Mouse (Mus musculus) neural tube, embryonic 15.5 days (tissue): ENCODE results near the gene Zfp74. TPM values are rescaled to one million over a fixed set of nuclear protein-coding genes. Genes with fewer than 3 reads are reported as not detected.

Source experiments
- ATAC-seq: fragments of 200-750 bp; cut with Nextera tagmentation; 2 replicates; pipeline ENCODE4 v1.8.0; 2017; ENCODE audit warnings: mild to moderate bottlenecking, moderate TSS enrichment, moderate library complexity; ENCODE audit not compliant: low FRiP score
- H3K27ac ChIP-seq: fragments of 300-500 bp; sonication (generic); replicated peaks from 2 replicates; pipeline ENCODE4 v1.5.1; 2015; ENCODE audit warnings: mild to moderate bottlenecking, inconsistent platforms
- H3K27me3 ChIP-seq: fragments of 300-500 bp; sonication (generic); replicated peaks from 2 replicates; pipeline ENCODE4 v1.6.1; 2015; ENCODE audit warnings: inconsistent platforms
- H3K36me3 ChIP-seq: fragments of 300-500 bp; sonication (generic); 2 replicates; pipeline ENCODE4 v1.6.1; 2015; ENCODE audit warnings: inconsistent platforms
- H3K4me1 ChIP-seq: fragments of 300-500 bp; sonication (generic); 2 replicates; pipeline ENCODE4 v1.6.1; 2015; ENCODE audit warnings: inconsistent platforms
- H3K4me2 ChIP-seq: fragments of 300-500 bp; sonication (generic); 2 replicates; pipeline ENCODE4 v1.6.1; 2015; ENCODE audit warnings: inconsistent platforms, mild to moderate bottlenecking, moderate library complexity
- H3K4me3 ChIP-seq: fragments of 300-500 bp; sonication (generic); replicated peaks from 2 replicates; pipeline ENCODE4 v1.5.1; 2015; ENCODE audit warnings: mild to moderate bottlenecking, inconsistent platforms
- H3K9ac ChIP-seq: fragments of 300-500 bp; sonication (generic); replicated peaks from 2 replicates; pipeline ENCODE4 v1.6.1; 2015; ENCODE audit warnings: mild to moderate bottlenecking, inconsistent platforms
- H3K9me3 ChIP-seq: fragments of 300-500 bp; sonication (generic); replicated peaks from 2 replicates; pipeline ENCODE4 v1.6.1; 2016; ENCODE audit warnings: inconsistent platforms
- WGBS: fragments of 180-500 bp; shearing (Covaris S2); methylation state at CpG from one replicate; pipeline ENCODE4 v1.1.7; 2015; ENCODE audit warnings: mixed read lengths; 5-methylcytosine and 5-hydroxymethylcytosine counted together
- polyA plus RNA-seq: library from polyadenylated mRNA; unstranded; fragments of >200 nt; fragmentation: Nextera tagmentation; extraction: Ambion mirVana; gene quantifications from 2 replicates; pipeline ENCODE4 v1.2.1, GENCODE M21; 2015

Zfp74 gene
- polyA plus RNA-seq, 1 experiment from 2014 or later = 20.2 TPM

DNA sequence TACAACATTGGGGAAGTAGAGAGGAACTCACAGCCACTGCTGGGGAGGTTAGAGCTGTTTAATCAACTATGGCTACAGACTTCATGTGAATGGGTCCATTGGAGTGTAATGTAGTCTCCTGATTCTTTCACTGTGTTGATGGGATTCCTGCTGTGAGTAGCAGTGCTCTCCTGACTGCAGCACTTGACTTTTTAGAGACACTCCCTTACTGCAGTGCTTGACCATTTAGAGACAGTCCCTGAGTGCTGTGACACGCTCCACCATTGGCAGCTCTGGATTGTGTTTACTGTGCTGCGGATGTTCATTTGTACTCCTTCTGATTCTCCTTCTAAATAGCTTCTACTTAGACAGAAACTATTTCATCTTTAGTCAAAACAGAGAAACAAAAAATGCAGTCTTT lies 11.1 kb downstream of the Zfp74 start:
- ATAC-seq = no peak
- no peaks in the 10 kb centered on the region for H3K4me1 ChIP-seq
- no peaks in the 10 kb centered on the region for H3K27me3 ChIP-seq
- H3K4me3 ChIP-seq = no peak overlapping the region
- H3K36me3 ChIP-seq = peaks cover 23% of the 10 kb centered on the region
- 42% methylated on average over 2 of the region's 2 CpGs for WGBS
- H3K27ac ChIP-seq = no peak overlapping the region
- no peak overlapping the region for H3K4me2 ChIP-seq
- no peak overlapping the region for H3K9ac ChIP-seq
- no peaks in the 10 kb centered on the region for H3K9me3 ChIP-seq

DNA sequence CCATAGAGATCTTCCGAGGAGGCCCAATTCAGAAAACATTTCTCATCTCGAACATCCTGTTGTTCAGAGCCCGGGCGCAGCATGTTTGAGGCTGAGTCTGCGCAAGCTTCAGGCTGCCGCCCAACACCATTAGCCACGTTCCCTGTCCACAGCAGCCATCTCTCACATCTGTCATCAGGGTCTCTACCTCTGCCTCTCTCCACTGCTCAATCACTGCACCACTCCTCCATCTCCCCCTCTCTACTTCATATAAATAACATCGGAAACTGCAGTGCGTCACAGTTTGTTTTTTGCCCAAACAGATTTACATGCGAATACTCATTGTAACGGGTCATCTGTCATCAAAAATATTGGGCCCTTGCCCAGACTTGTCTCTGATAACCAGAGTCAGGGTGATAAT lies 12.9 kb downstream of the Zfp74 start:
- Histone ChIP-seq H3K36me3 (peaks cover 36% of the 10 kb centered on the region), H3K27ac (no peak overlapping the region)
- ATAC-seq = no peak

DNA sequence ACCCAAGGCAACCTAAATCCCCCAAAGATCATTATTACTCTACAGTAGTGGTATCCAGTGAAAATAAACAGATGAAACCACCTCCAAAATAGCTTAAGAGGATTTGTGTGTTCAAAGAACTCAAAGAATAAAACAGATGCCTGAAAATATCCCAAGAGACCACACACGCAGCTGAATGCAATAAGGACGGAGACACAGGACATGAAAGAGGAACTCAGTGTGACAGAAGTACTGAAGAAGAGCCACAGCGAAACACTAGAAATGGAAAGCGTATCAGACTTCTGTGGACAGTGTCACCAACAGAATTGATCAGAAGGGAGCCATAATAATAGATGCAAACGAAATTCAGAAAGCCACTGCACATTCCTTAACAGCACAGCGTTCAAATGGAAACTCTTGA lies 15.0 kb downstream of the Zfp74 start:
- Histone ChIP-seq H3K4me2 (no peak overlapping the region), H3K4me1 (no peaks in the 10 kb centered on the region), H3K27ac (no peak overlapping the region), H3K4me3 (no peak overlapping the region), H3K9me3 (no peaks in the 10 kb centered on the region), H3K36me3 (peaks cover 58% of the 10 kb centered on the region), H3K27me3 (no peaks in the 10 kb centered on the region), H3K9ac (no peak overlapping the region)
- 77% methylated on average over 6 of the region's 6 CpGs for WGBS
- no peak for ATAC-seq

More for the DNA sequence above, 12.9 kb downstream of the Zfp74 start:
- Histone ChIP-seq H3K4me1 (no peaks in the 10 kb centered on the region), H3K9me3 (no peaks in the 10 kb centered on the region), H3K9ac (no peak overlapping the region), H3K27me3 (no peaks in the 10 kb centered on the region), H3K4me3 (no peak overlapping the region), H3K4me2 (no peak overlapping the region)
- 90% methylated on average over 11 of the region's 11 CpGs for WGBS

DNA sequence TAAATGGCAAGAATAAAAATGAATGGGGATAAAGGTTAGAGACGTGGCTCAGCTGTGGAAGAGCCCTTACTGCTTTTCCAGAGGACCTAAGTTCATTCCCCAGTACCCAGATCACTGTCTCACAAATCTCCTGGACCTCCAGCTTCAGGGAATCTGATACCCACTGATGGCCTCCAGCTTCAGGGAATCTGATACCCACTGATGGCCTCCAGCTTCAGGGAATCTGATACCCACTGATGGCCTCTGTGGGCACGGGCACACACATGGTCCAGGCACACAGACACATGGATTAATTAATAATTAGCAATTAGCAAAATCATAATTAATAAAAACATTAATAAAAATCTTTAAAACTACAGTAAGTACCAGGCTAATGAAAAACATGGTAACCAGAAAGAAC lies 31.1 kb downstream of the Zfp74 start:
- Histone ChIP-seq H3K9ac (no peak overlapping the region), H3K4me3 (no peak overlapping the region), H3K27ac (no peak overlapping the region), H3K27me3 (no peaks in the 10 kb centered on the region), H3K36me3 (no peaks in the 10 kb centered on the region), H3K4me1 (no peaks in the 10 kb centered on the region), H3K9me3 (no peaks in the 10 kb centered on the region), H3K4me2 (no peak overlapping the region)
- WGBS = 69% methylated on average over 2 of the region's 2 CpGs
- ATAC-seq = no peak

DNA sequence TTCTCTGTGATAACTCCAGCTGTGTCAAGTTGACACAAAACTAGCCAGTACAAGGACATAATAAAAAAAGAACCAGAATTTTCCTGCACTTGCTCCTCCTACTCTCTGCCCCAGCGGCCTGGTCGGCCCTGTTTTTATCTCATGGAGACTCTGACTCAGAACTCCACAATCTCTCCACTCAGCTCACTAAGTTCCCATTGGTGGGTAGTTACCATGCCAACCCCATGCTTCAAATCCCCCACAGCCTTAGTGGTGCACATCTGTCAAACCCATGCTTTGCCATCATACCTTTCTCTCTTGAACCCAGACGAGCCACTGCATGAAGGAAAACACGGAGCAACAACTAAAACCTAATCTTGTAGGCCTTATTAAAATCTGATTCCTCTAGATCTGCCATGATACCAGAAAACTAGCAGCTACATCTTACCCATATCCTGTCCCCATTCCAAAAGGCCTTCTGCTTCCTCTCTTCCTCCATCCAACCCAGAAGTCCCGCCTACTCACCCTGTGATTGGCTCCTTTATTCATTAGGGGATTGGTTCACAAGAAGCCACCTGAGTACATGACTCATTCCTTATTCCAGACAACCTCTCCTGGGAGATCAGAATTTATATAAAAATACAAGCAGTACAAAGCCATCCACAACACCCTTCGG lies 32.3 kb downstream of the Zfp74 start:
- no peak for ATAC-seq
- Histone ChIP-seq H3K27ac (no peak overlapping the region), H3K9ac (no peak overlapping the region), H3K4me1 (no peaks in the 10 kb centered on the region), H3K9me3 (no peaks in the 10 kb centered on the region), H3K36me3 (peaks cover 10% of the 10 kb centered on the region), H3K27me3 (no peaks in the 10 kb centered on the region), H3K4me2 (no peak overlapping the region), H3K4me3 (no peak overlapping the region)
- WGBS = 86% methylated on average over 6 of the region's 6 CpGs

DNA sequence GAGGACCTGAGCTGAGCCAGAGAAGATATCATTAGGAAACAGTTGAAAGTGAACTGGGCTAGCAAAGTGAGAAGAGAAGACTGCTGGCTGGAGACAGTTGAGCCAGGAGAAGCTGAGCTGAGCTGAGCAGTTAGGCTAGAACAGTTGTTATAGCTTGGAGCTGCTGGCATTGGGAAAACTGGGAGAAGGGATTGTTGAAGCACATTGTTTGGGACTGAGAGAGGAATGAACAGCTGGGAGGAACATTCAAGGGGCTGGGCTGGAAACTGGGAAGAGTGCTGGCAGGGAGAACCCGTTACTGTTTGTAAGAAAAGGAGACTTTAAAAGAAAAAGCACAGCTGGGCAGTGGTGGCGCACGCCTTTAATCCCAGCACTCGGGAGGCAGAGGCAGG lies 35.8 kb downstream of the Zfp74 start:
- no peak overlapping the region for H3K27ac ChIP-seq

DNA sequence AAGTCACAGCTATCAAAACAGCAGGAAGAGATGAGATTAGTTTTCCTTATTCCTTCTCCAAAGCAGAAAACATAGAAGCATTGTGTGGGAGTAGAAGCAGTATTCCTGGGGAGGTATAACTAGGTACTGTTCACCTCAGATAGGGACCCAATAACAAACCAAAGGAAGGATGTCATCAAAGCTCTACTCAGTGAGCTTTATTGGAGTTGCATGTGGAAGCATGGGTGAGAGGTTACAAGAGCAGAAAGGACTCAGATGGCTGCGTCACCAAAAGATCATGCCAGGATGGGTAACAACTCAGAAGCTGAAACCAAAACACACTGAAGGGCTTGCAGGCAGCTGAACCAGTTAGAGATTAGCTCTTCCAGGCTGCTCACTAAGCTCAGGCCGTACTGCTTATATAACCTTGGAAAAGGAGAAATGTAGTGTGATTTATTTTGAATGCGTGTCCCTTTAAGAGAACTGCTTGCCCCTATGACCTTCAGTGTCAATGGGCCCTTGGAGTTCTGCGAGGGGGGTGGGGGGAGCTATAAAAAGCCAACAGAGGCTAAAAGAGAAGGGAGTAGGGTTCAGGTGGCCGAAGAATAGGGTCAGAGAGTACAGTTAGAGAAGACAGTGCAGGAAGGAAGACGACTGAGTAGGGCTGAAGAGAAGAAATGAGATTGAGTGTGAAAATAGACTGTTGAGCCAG lies 36.4 kb downstream of the Zfp74 start:
- Histone ChIP-seq H3K27ac (no peak overlapping the region), H3K9me3 (no peaks in the 10 kb centered on the region), H3K9ac (no peak overlapping the region), H3K4me1 (no peaks in the 10 kb centered on the region), H3K4me2 (no peak overlapping the region), H3K4me3 (no peak overlapping the region), H3K27me3 (no peaks in the 10 kb centered on the region), H3K36me3 (peaks cover 44% of the 10 kb centered on the region)
- ATAC-seq = no peak
- 31% methylated on average over 6 of the region's 6 CpGs for WGBS

More for the DNA sequence above, 35.8 kb downstream of the Zfp74 start:
- 83% methylated on average over 4 of the region's 4 CpGs for WGBS
- Histone ChIP-seq H3K36me3 (peaks cover 40% of the 10 kb centered on the region), H3K9ac (no peak overlapping the region), H3K4me1 (no peaks in the 10 kb centered on the region), H3K4me3 (no peak overlapping the region), H3K4me2 (no peak overlapping the region), H3K27me3 (no peaks in the 10 kb centered on the region), H3K9me3 (no peaks in the 10 kb centered on the region)
- ATAC-seq = no peak

DNA sequence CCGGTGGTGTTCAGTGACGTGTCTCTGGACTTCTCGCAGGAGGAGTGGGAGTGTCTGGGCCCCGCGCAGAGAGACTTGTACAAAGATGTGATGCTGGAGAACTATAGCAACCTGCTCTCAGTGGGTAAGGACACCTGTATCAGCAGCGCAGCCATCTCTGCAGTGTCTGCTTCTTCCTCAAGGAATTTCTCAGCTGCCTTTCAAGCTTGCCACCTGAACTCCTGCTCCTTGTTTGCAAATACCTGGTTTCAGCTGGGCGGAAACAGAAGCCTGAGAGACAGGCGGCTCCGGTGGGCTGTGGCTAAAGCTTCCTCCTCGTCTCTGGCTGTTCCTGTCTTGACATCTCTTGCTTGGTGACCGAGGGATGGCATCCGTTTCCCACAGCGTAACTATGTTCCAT lies 41.7 kb downstream of the Zfp74 start:
- Histone ChIP-seq H3K9me3 (no peaks in the 10 kb centered on the region), H3K4me1 (peaks cover 24% of the 10 kb centered on the region), H3K4me2 (no peak overlapping the region), H3K27me3 (no peaks in the 10 kb centered on the region), H3K4me3 (no peak overlapping the region), H3K36me3 (peaks cover 56% of the 10 kb centered on the region), H3K27ac (no peak overlapping the region), H3K9ac (no peak overlapping the region)
- WGBS = 97% methylated on average over 13 of the region's 13 CpGs
- ATAC-seq = no peak

DNA sequence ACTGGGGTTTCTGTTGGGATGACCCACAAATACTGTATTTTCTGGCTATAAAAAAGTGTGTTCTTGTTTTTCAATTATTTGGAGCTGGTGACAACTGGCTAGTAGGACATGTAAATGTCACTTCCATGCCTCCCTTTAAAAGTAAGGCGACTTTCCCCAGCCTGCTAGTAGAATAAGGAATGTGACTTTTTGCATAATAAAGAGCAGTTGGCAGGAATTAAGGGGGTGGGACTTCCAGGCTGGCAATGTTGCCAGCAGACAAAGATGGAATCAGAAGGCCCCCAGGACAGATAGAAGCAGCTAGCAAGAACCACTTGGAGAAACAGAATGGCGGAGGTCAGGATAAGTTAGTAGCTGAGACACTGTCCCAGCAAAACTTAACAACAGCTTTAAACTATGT lies 43.6 kb downstream of the Zfp74 start:
- 56% methylated on average over 2 of the region's 2 CpGs for WGBS
- no peak for ATAC-seq
- H3K27ac ChIP-seq = no peak overlapping the region; the same call in 1 of the 2 replicates
- no peaks in the 10 kb centered on the region for H3K27me3 ChIP-seq
- no peak overlapping the region for H3K9ac ChIP-seq
- H3K36me3 ChIP-seq = peaks cover 42% of the 10 kb centered on the region
- H3K4me1 ChIP-seq = peaks cover 30% of the 10 kb centered on the region
- peak overlapping the region; percentile 61 for H3K4me2 ChIP-seq
- no peaks in the 10 kb centered on the region for H3K9me3 ChIP-seq
- H3K4me3 ChIP-seq = no peak overlapping the region

DNA sequence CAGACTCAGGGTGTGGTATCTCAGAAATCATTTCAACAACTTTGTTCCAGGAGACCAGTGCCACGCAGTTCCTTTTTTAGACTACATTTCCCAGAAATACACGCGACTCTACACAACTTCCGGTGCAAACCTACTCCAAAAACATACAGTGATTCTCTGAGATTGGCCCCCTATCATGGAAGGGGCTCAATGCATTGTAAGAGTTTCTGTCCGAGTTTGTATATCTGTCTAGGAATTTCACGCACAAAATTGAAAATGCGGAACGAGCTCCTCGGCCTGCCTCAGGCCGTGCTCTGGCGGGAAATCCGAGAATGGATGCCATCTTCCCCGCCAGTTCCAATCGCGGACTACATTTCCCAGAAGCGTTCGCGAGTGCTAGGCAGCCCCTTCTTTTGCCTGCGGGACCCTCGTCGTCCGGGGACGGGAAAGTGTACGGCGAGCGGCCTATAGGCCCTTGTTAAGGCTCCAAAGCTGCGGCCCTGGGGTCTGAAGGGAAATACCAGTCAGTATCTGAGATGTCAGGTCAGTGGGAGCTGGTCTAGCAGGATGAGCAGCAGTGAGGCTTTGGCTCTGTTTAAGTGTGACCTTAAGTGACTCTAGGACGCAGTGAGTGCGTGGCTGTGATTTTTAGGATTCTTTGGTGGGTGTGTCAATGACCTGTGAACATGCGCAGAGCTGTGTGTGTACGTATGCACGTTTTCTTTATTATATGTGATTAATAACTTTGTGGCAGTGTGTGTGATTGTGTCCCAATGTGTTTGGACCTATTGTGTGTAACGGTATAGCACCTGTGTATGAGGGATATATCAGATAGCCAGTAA lies 45.5 kb downstream of the Zfp74 start, which contains the start of gene Zfp383:
Zfp383 (plus strand) TSS at position 94 of the 821 bp plus-strand sequence.
- Histone ChIP-seq H3K4me2 (peak within 1 kb of the TSS; percentile 63), H3K9me3 (no peaks in the 10 kb centered on the region), H3K9ac (peak within 1 kb of the TSS; percentile 71), H3K4me3 (peak within 1 kb of the TSS; percentile 81), H3K36me3 (peaks cover 29% of the 10 kb centered on the region), H3K27me3 (no peaks in the 10 kb centered on the region), H3K4me1 (peaks cover 34% of the 10 kb centered on the region), H3K27ac (peak within 1 kb of the TSS; percentile 98)
- peak; percentile 83 for ATAC-seq
- WGBS = under 1% methylated on average over 33 of the region's 33 CpGs

DNA sequence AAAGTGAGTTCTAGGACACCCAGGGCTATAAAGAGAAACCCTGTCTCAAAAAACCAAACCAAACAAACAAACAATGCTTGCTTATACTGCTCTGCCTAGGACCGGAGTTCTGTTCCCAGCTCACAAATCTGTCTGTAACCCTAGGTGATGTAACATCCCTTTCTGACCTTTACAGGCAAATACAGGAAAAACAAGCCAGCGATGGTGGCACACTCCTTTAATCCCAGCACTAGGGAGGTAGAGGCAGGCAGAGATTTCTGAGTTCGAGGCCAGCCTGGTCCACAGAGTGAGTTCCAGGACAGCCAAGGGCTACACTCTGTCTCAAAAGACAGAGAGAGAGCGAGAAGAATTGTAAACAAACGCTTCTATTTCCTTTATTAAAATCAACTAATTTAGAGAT lies 46.7 kb downstream of the Zfp74 start:
- H3K4me2 ChIP-seq = peak overlapping the region; percentile 63
- ATAC-seq = no peak
- no peaks in the 10 kb centered on the region for H3K9me3 ChIP-seq
- H3K4me3 ChIP-seq = peak overlapping the region; percentile 58; the same call in 1 of the 2 replicates
- no peak overlapping the region for H3K9ac ChIP-seq
- H3K4me1 ChIP-seq = peaks cover 34% of the 10 kb centered on the region
- H3K27me3 ChIP-seq = no peaks in the 10 kb centered on the region
- peak overlapping the region; percentile 98 for H3K27ac ChIP-seq
- H3K36me3 ChIP-seq = peaks cover 23% of the 10 kb centered on the region
- WGBS = 93% methylated on average over 5 of the region's 5 CpGs
